Mouse (Mus musculus) heart, embryonic 14.5 days (tissue): ENCODE measurements around the gene Plac1. TPM values are rescaled to one million over a fixed set of nuclear protein-coding genes. Genes with fewer than 3 reads are reported as not detected.
A peak's percentile ranks its signal among the peaks of the same experiment; 100 is the strongest.

ENCODE experiments used
- ATAC-seq: fragments of 200-750 bp; cut with Nextera tagmentation; 2 replicates; pipeline ENCODE4 v1.8.0; 2017; ENCODE audit warnings: low read depth, moderate TSS enrichment; ENCODE audit not compliant: insufficient number of reproducible peaks, insufficient read depth, low FRiP score
- H3K27ac ChIP-seq, 2 experiments: fragments of 200-500 bp in 1 of 2; fragments of 300-500 bp in 1 of 2; sonication (generic) in 1 of 2; replicated peaks in 1 of 2; 2 replicates each; pipeline ENCODE4 v1.5.1; 2012 to 2014; ENCODE audit warnings: low read depth in 2 of 2, low read length in 2 of 2, control low read depth in 1 of 2, mild to moderate bottlenecking in 1 of 2, mixed read lengths in 1 of 2; ENCODE audit not compliant: control insufficient read depth in 1 of 2, insufficient read depth in 1 of 2
- H3K27me3 ChIP-seq: fragments of 300-500 bp; sonication (generic); 2 replicates; pipeline ENCODE4 v1.6.1; 2014; ENCODE audit warnings: mild to moderate bottlenecking, low read length, control low read depth; ENCODE audit not compliant: control insufficient read depth, insufficient read depth
- H3K36me3 ChIP-seq: fragments of 300-500 bp; sonication (generic); 2 replicates; pipeline ENCODE4 v1.6.1; 2014; ENCODE audit warnings: mild to moderate bottlenecking, control low read depth, low read length, mixed read lengths; ENCODE audit not compliant: control insufficient read depth, insufficient read depth
- H3K4me1 ChIP-seq, 2 experiments: fragments of 200-500 bp in 1 of 2; fragments of 300-500 bp in 1 of 2; sonication (generic) in 1 of 2; 2 replicates each; pipeline ENCODE4 v1.6.1; 2012 to 2014; ENCODE audit warnings: low read length in 2 of 2, control low read depth in 1 of 2, mixed read lengths in 1 of 2; ENCODE audit not compliant: control insufficient read depth in 2 of 2, insufficient read depth in 2 of 2
- H3K4me2 ChIP-seq: fragments of 300-500 bp; sonication (generic); 2 replicates; pipeline ENCODE4 v1.6.1; 2014; ENCODE audit warnings: mild to moderate bottlenecking, low read length
- H3K4me3 ChIP-seq, 2 experiments: fragments of 200-500 bp in 1 of 2; fragments of 300-500 bp in 1 of 2; sonication (generic) in 1 of 2; 2 replicates each; pipeline ENCODE4 v1.5.1; 2012 to 2014; ENCODE audit warnings: low read length in 2 of 2, mild to moderate bottlenecking in 2 of 2, control low read depth in 1 of 2, low read depth in 1 of 2, moderate library complexity in 1 of 2; ENCODE audit not compliant: control insufficient read depth in 1 of 2, insufficient read depth in 1 of 2
- H3K9ac ChIP-seq: fragments of 300-500 bp; sonication (generic); 2 replicates; pipeline ENCODE4 v1.6.1; 2014; ENCODE audit warnings: mild to moderate bottlenecking, low read length
- H3K9me3 ChIP-seq: fragments of 300-500 bp; sonication (generic); 2 replicates; pipeline ENCODE4 v1.6.1; 2016; ENCODE audit warnings: low read length, control low read depth; ENCODE audit not compliant: control insufficient read depth
- WGBS: fragments of 180-500 bp; shearing (Covaris S2); extraction: QIAGEN DNeasy Blood & Tissue Kit; methylation state at CpG from one replicate; pipeline ENCODE4 v1.1.7; 2014; 5-methylcytosine and 5-hydroxymethylcytosine counted together
- polyA plus RNA-seq: library from polyadenylated mRNA; unstranded; fragments of >200 nt; fragmentation: Nextera tagmentation; extraction: Ambion mirVana; gene quantifications from 2 replicates; pipeline ENCODE4 v1.2.1, GENCODE M21; 2014

Gene Plac1
- polyA plus RNA-seq, 1 experiment from 2014 or later, result 8.4 TPM

DNA sequence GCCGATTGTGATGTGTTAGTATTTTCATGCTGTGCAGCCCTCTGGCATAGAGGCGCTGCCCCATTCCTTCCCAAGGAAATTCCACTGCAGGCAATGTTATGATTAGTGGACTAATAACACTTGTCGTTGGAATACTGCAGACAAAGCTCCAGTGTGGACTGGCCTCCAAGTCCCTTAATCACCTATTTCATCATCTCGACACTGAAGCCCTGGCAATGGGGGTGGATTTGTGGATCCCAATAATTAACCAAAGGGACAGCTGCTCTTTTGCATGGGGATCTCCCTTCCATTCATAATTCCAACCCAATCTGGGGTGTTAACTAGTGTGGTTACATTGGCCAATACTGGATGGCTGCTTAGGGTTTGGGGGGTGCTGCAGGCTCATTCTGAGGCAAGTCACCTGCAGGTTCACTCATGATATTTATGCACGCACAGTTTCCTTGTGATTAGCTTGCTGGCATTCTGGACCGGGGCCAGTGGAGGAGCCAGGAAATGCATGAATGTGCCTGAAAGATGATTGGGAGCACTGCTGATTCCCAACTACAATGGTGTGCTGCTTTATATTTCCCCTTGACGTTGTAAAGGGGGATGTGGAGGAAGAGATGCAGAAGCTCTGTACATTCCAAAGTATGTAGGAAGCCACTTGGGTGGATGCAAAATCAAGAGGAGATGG, 25.2 kb downstream of the Plac1 start:
- WGBS, result 64% methylated on average over 7 of the region's 7 CpGs
- Histone ChIP-seq H3K9me3 (no peaks in the 10 kb centered on the region), H3K9ac (no peak overlapping the region), H3K4me2 (no peak overlapping the region), H3K27ac (peak overlapping the region; percentile 42 to 54; a peak in 3 of 4 replicates), H3K4me1 (peaks cover 15 to 22% of the 10 kb centered on the region in 2 experiments), H3K27me3 (no peaks in the 10 kb centered on the region), H3K4me3 (no peak overlapping the region), H3K36me3 (no peaks in the 10 kb centered on the region)
- no peak for ATAC-seq

DNA sequence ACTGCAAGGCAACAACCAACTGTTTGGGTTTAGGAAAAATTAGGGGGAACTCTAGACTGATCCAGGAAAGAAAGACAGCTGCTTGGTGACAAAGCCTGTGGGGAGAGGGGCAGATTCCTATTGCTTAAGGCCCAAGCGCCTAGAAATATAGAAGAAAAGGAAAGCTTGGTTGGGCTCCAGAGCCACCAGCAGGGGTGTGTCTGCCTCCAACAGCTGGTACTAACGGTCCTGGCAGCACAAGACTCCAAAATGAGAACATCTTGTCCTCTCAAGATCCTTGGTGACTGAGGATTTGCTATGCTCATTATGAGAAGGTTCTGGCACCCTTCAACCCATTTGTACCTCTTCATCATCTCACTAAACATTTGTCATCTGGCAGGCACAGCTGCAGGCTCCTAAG, 26.1 kb downstream of the Plac1 start:
- H3K36me3 ChIP-seq, result no peaks in the 10 kb centered on the region
- H3K4me3 ChIP-seq, result no peak overlapping the region
- H3K4me2 ChIP-seq, result no peak overlapping the region
- no peak overlapping the region for H3K9ac ChIP-seq
- no peak for ATAC-seq
- 74% methylated on average over 2 of the region's 2 CpGs for whole genome bisulfite sequencing
- no peaks in the 10 kb centered on the region for H3K27me3 ChIP-seq
- peaks cover 21 to 30% of the 10 kb centered on the region in 2 experiments for H3K4me1 ChIP-seq
- H3K27ac ChIP-seq, result peak overlapping the region; percentile 24 to 33; a peak in 1 of 4 replicates
- H3K9me3 ChIP-seq, result no peaks in the 10 kb centered on the region

DNA sequence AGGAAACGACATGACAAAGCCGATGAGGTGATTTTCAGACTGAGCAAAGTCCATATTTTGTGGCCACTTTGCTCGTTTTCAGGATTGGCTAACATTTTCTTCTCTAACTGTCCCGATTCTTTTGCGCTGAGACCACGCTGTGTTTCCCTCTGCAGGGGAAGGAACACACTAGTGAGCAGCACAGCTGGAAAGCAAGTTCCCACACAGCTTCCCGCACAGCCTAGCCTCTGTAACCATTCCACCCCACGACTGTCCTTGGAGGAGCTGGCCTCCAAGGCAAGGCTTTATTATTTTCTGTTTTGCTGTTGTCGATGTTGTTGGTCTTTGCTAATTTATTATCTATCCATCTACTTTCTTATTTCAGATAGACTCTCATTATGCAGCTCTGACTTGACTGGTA, 27.4 kb downstream of the Plac1 start:
- Histone ChIP-seq H3K27me3 (no peaks in the 10 kb centered on the region), H3K27ac (peak overlapping the region; percentile 25 to 85), H3K4me3 (no peak overlapping the region), H3K36me3 (no peaks in the 10 kb centered on the region), H3K4me2 (no peak overlapping the region), H3K9me3 (no peaks in the 10 kb centered on the region), H3K9ac (no peak overlapping the region), H3K4me1 (peaks cover 23 to 34% of the 10 kb centered on the region in 2 experiments)
- WGBS, result 49% methylated on average over 9 of the region's 9 CpGs
- no peak for ATAC-seq

DNA sequence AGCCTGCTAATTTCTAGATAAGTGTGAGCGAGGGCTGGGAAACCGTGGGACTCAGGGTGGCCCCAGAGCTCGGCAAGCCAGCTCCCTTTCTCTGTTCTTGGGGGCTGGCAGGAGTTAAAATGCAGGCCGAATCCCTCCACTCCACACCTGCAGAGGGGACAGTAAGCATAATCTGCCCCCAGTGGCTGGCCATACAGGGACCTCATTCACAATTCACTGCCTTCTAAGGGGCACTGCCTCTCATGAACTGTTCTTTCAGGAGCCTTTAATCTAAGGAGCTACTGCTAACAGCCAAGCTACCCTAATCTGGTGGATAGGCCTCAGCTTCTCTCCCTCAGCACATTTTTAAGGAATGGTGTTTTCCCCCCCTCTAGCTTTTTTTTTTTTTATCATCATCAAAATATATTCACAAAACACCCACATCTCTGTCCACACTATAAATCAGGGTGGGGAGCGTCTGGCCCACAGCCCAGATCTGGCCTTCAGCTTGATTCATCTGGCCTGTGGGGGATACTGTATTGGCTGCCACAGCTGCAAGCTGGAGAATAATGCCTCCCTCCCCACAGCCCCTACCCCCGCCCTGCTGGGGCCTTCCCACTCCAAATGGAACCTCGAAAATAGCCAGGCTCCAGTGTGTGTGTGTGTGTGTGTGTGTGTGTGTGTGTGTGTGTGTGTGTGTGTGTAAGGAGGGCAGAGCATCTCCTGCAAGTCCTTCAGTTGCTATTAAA, 28.0 kb downstream of the Plac1 start:
- no peaks in the 10 kb centered on the region for H3K9me3 ChIP-seq
- ATAC-seq, result peak; percentile 77; the same call in 1 of the 2 replicates
- no peak overlapping the region for H3K4me3 ChIP-seq
- no peaks in the 10 kb centered on the region for H3K27me3 ChIP-seq
- peaks cover 23 to 34% of the 10 kb centered on the region in 2 experiments for H3K4me1 ChIP-seq
- H3K9ac ChIP-seq, result no peak overlapping the region; the same call in 1 of the 2 replicates
- no peaks in the 10 kb centered on the region for H3K36me3 ChIP-seq
- 41% methylated on average over 7 of the region's 7 CpGs for WGBS
- H3K4me2 ChIP-seq, result no peak overlapping the region
- peak overlapping the region; percentile 55 to 85 for H3K27ac ChIP-seq

DNA sequence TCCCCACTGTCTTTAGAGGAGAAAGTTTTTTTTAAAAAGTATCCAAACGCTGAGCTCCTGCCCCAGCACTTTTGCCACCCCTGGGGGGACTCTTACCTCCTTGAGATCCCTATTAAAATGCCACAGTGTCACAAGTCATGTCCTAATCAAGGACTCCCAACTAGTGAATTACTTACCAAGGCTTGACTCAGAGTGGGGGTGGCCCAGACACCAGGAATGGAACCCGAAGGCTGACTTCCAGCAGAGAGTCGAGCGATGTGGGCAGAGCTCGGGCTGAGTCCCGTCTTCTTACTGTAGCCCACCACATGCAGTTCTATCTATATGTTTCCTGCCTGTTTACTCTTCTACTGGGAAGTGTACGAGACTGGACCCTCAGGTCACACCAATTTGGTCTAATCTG, 30.5 kb downstream of the Plac1 start:
- Histone ChIP-seq H3K4me1 (peaks cover 20 to 34% of the 10 kb centered on the region in 2 experiments), H3K36me3 (no peaks in the 10 kb centered on the region), H3K27ac (peak overlapping the region; percentile 72 to 75), H3K9me3 (no peaks in the 10 kb centered on the region), H3K4me2 (no peak overlapping the region), H3K4me3 (no peak overlapping the region), H3K9ac (peak overlapping the region; percentile 25; the same call in 1 of the 2 replicates), H3K27me3 (no peaks in the 10 kb centered on the region)
- no peak for ATAC-seq
- WGBS, result 48% methylated on average over 7 of the region's 7 CpGs

DNA sequence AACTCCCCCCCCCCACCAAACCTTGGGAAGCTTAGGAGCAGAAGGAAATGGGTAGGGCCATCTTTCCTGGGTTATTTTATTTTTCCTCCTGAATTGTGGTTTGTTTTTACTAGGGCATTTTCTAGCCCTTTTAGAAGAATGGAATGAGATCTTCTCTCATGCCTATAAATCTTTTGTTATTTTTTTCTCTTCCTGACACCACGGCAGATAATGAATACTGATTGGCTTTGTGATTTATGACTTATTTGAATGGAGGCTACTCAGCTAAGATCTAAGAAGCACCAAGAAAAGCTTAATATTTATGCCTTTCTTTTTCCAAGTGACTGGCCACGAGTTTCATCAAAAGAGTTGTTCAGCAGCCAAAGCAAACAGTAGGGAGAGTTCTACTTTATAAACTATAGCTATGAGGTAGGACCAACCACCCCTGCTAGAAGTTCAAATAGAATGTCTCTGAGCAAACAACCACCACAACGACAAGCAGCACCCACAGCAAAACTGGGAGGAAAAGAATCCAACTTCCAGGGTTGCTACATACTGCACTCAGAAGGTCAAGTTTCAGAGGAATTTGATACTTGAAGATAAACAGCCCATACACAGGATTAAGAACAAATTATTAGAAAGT, 35.1 kb downstream of the Plac1 start:
- H3K4me2 ChIP-seq, result no peak overlapping the region
- no peak overlapping the region for H3K9ac ChIP-seq
- no peak for ATAC-seq
- no peak overlapping the region for H3K4me3 ChIP-seq
- no peaks in the 10 kb centered on the region for H3K27me3 ChIP-seq
- H3K4me1 ChIP-seq, result peaks cover 8 to 25% of the 10 kb centered on the region in 2 experiments
- 47% methylated on average over 3 of the region's 3 CpGs for WGBS
- peak overlapping the region in 1 of 2 experiments; percentile 34; a peak in 1 of 4 replicates for H3K27ac ChIP-seq
- H3K9me3 ChIP-seq, result no peaks in the 10 kb centered on the region
- no peaks in the 10 kb centered on the region for H3K36me3 ChIP-seq

DNA sequence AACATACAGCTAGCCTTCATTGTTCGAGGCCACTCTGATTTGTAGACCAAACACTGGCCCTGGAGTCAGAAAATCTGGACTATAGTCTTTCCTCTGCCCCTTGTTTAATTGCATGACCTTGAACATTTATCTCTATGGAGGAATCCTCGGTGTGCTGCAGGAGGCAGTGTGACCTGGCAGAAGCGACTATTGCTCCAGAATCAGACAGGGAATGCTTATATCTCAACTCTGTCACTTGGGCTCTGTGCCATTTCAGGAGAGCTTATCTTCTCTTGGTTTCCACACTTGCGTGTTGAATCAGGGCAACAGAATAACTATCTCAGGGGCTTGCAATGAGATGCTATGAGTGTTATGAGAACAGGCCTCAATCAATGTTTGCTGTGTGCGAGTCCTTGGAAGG, 38.3 kb downstream of the Plac1 start:
- Histone ChIP-seq H3K27ac (peak overlapping the region; percentile 42 to 52), H3K4me2 (no peak overlapping the region)
- WGBS, result 29% methylated on average over 5 of the region's 5 CpGs

More for the DNA sequence above, 38.3 kb downstream of the Plac1 start:
- ATAC-seq, result no peak
- no peak overlapping the region for H3K4me3 ChIP-seq
- no peak overlapping the region for H3K9ac ChIP-seq
- no peaks in the 10 kb centered on the region for H3K9me3 ChIP-seq
- peaks cover 0 to 16% of the 10 kb centered on the region in 2 experiments; a peak in 1 of 4 replicates for H3K4me1 ChIP-seq
- no peaks in the 10 kb centered on the region for H3K27me3 ChIP-seq
- no peaks in the 10 kb centered on the region for H3K36me3 ChIP-seq
